Mouse (Mus musculus) ES-Bruce4 (cell line): ENCODE measurements around the gene Pnp2.
"Not testable (repeated sequence)": the region's sequence is repeated elsewhere in the genome, so short reads cannot be mapped to it uniquely, and the experiment has no call there.

ENCODE experiments used
- CTCF ChIP-seq: IDR thresholded peaks from one replicate; pipeline ENCODE4 v1.8.1; 2011; ENCODE audit warnings: low read depth, low read length
- EP300 ChIP-seq: IDR thresholded peaks from 2 replicates; pipeline ENCODE4 v1.6.1; 2011; ENCODE audit warnings: low read depth, low read length; ENCODE audit not compliant: insufficient read depth
- POLR2A ChIP-seq: IDR thresholded peaks from one replicate; pipeline ENCODE4 v1.8.1; 2011; ENCODE audit warnings: low read length; ENCODE audit not compliant: insufficient read depth

GRCm38 (mm10) chr14:50957146-50957545 lies 1.4 kb downstream of the Pnp2 start:
- TF ChIP-seq CTCF, POLR2A, EP300: not testable (repeated sequence)
